Mouse (Mus musculus) embryonic stem cell, embryonic (primary cell): ENCODE results near the gene Pole.

ENCODE experiments used
- CTCF ChIA-PET, 4 experiments: fragments of 300-600 bp in 2 of 4; fragments of 350-600 bp in 2 of 4; sonication (Branson Sonifier 250); formaldehyde crosslinking; loops; one replicate each; lab custom pipeline; 2022; ENCODE audit warnings: inconsistent platforms in 2 of 4; lab: Charles Lee
- POLR2A ChIA-PET, 4 experiments: fragments of 300-600 bp in 2 of 4; fragments of 350-600 bp in 2 of 4; sonication (Branson Sonifier 250); formaldehyde crosslinking; loops; one replicate each; lab custom pipeline; 2022; ENCODE audit warnings: antibody characterized with exemption in 4 of 4, inconsistent platforms in 1 of 4; lab: Charles Lee

Pole gene

DNA sequence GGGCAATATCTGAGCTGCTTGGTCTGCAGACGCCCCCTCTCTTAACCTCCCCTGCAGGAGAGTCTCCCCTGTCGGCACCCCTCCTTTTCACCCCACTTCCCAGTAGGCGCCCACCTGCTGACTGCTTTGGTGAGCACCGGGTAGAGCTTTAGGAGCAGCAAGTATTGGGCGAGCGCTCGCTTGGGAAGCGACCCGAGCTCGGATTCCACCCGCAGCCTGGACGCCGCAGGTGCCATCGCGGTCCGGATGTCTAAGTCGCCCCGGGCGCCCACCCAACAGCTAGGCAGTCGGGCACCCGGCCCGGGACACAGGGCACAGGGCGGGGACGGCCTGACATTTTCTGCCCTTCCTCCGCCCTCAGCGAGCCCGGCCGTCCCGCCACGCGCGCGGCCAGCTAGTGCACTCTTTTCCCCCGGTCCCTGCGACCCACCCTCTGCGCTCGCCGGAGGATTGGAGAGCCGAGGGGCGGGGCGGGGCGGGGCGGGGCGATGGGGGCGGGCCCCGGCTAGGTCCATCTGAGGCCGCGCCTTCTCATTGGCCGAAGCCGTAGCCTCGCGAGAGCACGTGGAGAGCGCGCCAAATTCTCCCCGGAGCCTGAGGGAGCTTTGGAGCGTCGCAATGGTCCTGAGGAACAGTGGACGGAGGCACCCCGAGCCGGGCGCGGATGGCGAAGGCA, at the start of gene Pole, which contains the start of gene Pxmp2:
TSS of gene Pole (plus strand) at position 537 of the 676 bp plus-strand sequence.
TSS of gene Pxmp2 (minus strand) at position 417 of the 676 bp plus-strand sequence.
- ChIA-PET CTCF (interaction anchor here in 3 of 4 experiments (0.5 to 2.8 kb wide), 15 partner anchors 15 to 203 kb away, joined by 3 to 16 read pairs (median 4); partner anchors contain the start of genes Chfr (in 1 of the 3) and Pgam5 (in 1 of the 3)), POLR2A (interaction anchor here (0.5 to 6.7 kb wide), 151 partner anchors 9 to 1960 kb away, joined by 3 to 77 read pairs (median 5); partner anchors contain the start of genes Ankle2 (in 4 of the 4), Ddx51 (in 3 of the 4), Ep400 (in 3 of the 4) and Fbrsl1 (in 3 of the 4))

- POLR2A ChIA-PET = interaction anchor here in 2 of 4 experiments (1.2 to 4.7 kb wide), 7 partner anchors 8 to 160 kb away, joined by 4 to 21 read pairs (median 5); partner anchors contain the start of genes Ankle2 (in 1 of the 2), Pole (in 1 of the 2) and Pxmp2 (in 1 of the 2)
- CTCF ChIA-PET = interaction anchor here in 3 of 4 experiments (1.0 to 1.6 kb wide), 4 partner anchors 13 to 40 kb away, joined by 3 to 4 read pairs (median 3); no protein-coding TSS in a partner anchor
Measured at GRCm38 (mm10) chr5:110244091-110244490, 42.0 kb upstream of the Pole start.

- CTCF ChIA-PET = no interaction called here
- POLR2A ChIA-PET = interaction anchor here in 2 of 4 experiments (1.0 to 4.0 kb wide), 4 partner anchors 13 to 19 kb away, joined by 4 to 16 read pairs (median 12); partner anchors contain the start of genes Pole (in 1 of the 2) and Pxmp2 (in 1 of the 2)
Measured at GRCm38 (mm10) chr5:110266941-110267340, 19.2 kb upstream of the Pole start.

- POLR2A ChIA-PET = interaction anchor here (0.6 to 4.0 kb wide), 44 partner anchors 9 to 1758 kb away, joined by 3 to 77 read pairs (median 5); partner anchors contain the start of genes Pole (in 4 of the 4), Pxmp2 (in 4 of the 4), Ankle2 (in 2 of the 4) and Chfr (in 1 of the 4)
- CTCF ChIA-PET = interaction anchor here (0.5 to 1.9 kb wide), 13 partner anchors 9 to 1476 kb away, joined by 3 to 16 read pairs (median 3); partner anchors contain the start of genes Pole (in 2 of the 4) and Pxmp2 (in 2 of the 4)
Measured at GRCm38 (mm10) chr5:110269141-110270101, 16.7 kb upstream of the Pole start, which contains the start of gene Pgam5. TSS of gene Pgam5 (minus strand) at chr5:110269913.

DNA sequence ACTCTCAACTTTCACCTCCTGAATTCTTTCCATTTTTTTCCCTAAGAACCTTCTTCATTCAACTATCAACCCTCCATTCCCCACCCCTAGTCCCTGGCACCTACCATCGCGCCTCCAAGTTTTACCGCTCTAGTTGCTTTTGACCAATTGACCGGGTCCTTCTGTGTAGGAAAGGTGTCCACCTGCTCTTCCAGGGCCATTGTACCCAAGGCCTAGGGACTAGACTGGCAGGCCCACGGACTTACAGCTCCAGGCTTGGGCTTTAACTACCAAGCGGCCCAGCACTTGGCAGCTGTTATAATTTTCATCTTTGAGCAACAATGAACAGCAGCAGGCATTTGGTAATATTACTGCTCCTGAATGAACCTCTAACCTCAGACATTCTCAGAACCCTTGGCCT, 15.9 kb upstream of the Pole start:
- CTCF ChIA-PET = interaction anchor here in 2 of 4 experiments (1.2 to 1.9 kb wide), 2 partner anchors 14 to 15 kb away, joined by 4 to 16 read pairs; partner anchors contain the start of genes Pole (in 1 of the 2) and Pxmp2 (in 1 of the 2)
- POLR2A ChIA-PET = interaction anchor here in 3 of 4 experiments (0.5 to 4.0 kb wide), 12 partner anchors 9 to 474 kb away, joined by 3 to 77 read pairs (median 6); partner anchors contain the start of genes Pole (in 3 of the 3), Pxmp2 (in 3 of the 3), Ankle2 (in 2 of the 3) and Gtpbp6 (in 1 of the 3)

GRCm38 (mm10) chr5:110274147-110274546, 12.0 kb upstream of the Pole start:
- POLR2A ChIA-PET = interaction anchor here in 2 of 4 experiments (1.6 to 3.1 kb wide), 2 partner anchors 12 kb away, joined by 5 to 27 read pairs; partner anchors contain the start of genes Pole (in 2 of the 2) and Pxmp2 (in 2 of the 2)
- CTCF ChIA-PET = no interaction called here

- ChIA-PET POLR2A (interaction anchor here in 2 of 4 experiments (1.6 to 3.1 kb wide), 2 partner anchors 11 kb away, joined by 5 to 27 read pairs; partner anchors contain the start of genes Pole (in 2 of the 2) and Pxmp2 (in 2 of the 2)), CTCF (no interaction called here)
Measured at GRCm38 (mm10) chr5:110274846-110275245, 11.3 kb upstream of the Pole start.

DNA sequence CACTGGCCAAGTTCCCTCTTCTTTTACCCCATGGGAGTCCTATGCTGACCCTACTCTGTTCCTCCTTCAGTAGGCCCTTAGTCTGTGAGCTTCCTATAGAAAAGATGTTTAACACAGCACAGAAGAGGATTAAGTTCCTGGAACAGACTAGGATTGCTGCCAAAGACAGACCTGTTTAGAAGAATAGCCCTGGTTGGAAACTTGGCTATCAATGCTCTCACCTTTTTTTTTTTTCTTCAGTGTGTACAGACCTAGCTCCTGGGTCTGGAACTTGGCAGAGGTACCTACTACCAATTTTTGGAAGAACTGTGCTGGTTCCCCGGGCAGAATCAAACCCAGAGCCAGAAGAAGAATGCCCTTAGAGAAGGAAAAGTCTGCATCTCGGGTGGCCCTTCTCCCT, 9.7 kb upstream of the Pole start:
- POLR2A ChIA-PET = interaction anchor here in 1 of 4 experiments (0.7 to 2.1 kb wide), 2 partner anchors 10 to 26 kb away, joined by 3 to 10 read pairs; partner anchors contain the start of genes Pole and Pxmp2
- CTCF ChIA-PET = interaction anchor here in 1 of 4 experiments (0.6 kb wide), 1 partner anchor 8 kb away, joined by 3 read pairs; no protein-coding TSS in a partner anchor

GRCm38 (mm10) chr5:110276910-110277309, 9.2 kb upstream of the Pole start:
- ChIA-PET POLR2A (interaction anchor here in 2 of 4 experiments (0.8 to 2.1 kb wide), 3 partner anchors 9 to 109 kb away, joined by 3 to 10 read pairs (median 5); partner anchors contain the start of genes Pole (in 2 of the 2) and Pxmp2 (in 2 of the 2)), CTCF (no interaction called here)

DNA sequence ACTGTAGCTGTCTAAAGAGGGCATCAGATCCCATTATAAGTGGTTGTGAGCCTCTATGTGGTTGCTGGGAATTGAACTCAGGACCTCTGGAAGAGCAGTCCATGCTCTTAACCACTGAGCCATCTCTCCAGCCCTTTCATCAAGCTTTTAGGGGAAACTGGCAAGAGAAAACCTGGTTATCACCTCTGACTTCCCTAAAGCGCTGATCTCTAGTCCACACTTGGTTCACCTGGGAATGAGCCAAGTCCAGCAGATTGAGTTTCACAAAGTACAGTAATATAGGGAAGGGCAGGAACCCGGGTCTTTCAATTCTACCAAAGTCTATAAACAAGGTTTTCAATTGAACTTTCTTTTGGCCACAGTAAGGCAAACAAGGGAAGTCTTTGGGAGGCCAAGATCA, 4.1 kb upstream of the Pole start:
- ChIA-PET CTCF (interaction anchor here in 1 of 4 experiments (0.6 kb wide), 1 partner anchor 10 kb away, joined by 3 read pairs; no protein-coding TSS in a partner anchor), POLR2A (interaction anchor here in 1 of 4 experiments (0.7 to 6.7 kb wide), 6 partner anchors 10 to 89 kb away, joined by 3 to 56 read pairs (median 4); partner anchors contain the start of genes Ankle2 and Pgam5)

- ChIA-PET POLR2A (interaction anchor here in 3 of 4 experiments (0.7 to 6.7 kb wide), 64 partner anchors 8 to 735 kb away, joined by 3 to 77 read pairs (median 6); partner anchors contain the start of genes Ankle2 (in 2 of the 3), P2rx2 (in 2 of the 3), Pgam5 (in 2 of the 3) and Crlf2 (in 1 of the 3)), CTCF (interaction anchor here (0.5 to 2.8 kb wide), 34 partner anchors 8 to 525 kb away, joined by 3 to 16 read pairs (median 3); partner anchors contain the start of genes Ankle2 (in 1 of the 4), Ep400 (in 1 of the 4), Fbrsl1 (in 1 of the 4) and Pgam5 (in 1 of the 4))
Measured at GRCm38 (mm10) chr5:110284536-110284935, 1.6 kb upstream of the Pole start.

GRCm38 (mm10) chr5:110285156-110285555, 950 bp upstream of the Pole start:
- ChIA-PET POLR2A (interaction anchor here (0.7 to 6.7 kb wide), 118 partner anchors 8 to 819 kb away, joined by 3 to 77 read pairs (median 6); partner anchors contain the start of genes Ankle2 (in 4 of the 4), Pgam5 (in 3 of the 4), Ddx51 (in 2 of the 4) and Ep400 (in 2 of the 4)), CTCF (interaction anchor here (0.8 to 2.8 kb wide), 22 partner anchors 15 to 486 kb away, joined by 3 to 16 read pairs (median 4); partner anchors contain the start of genes Ankle2 (in 1 of the 4), Ep400 (in 1 of the 4), Fbrsl1 (in 1 of the 4) and Pgam5 (in 1 of the 4))

- POLR2A ChIA-PET = interaction anchor here (0.5 to 6.7 kb wide), 127 partner anchors 9 to 1001 kb away, joined by 3 to 77 read pairs (median 5); partner anchors contain the start of genes Ankle2 (in 3 of the 4), Fbrsl1 (in 3 of the 4), Pgam5 (in 3 of the 4) and Chfr (in 2 of the 4)
Measured at GRCm38 (mm10) chr5:110286446-110287083, 459 bp downstream of the Pole start.

GRCm38 (mm10) chr5:110287084-110287475, 974 bp downstream of the Pole start:
- ChIA-PET POLR2A (interaction anchor here (0.5 to 6.7 kb wide), 45 partner anchors 8 to 734 kb away, joined by 3 to 77 read pairs (median 7); partner anchors contain the start of genes Pgam5 (in 3 of the 4), Ankle2 (in 2 of the 4), P2rx2 (in 2 of the 4) and Chfr (in 1 of the 4)), CTCF (interaction anchor here in 1 of 4 experiments (1.4 kb wide), 1 partner anchor 34 kb away, joined by 3 read pairs; no protein-coding TSS in a partner anchor)

More at GRCm38 (mm10) chr5:110286446-110287083, 459 bp downstream of the Pole start:
- CTCF ChIA-PET = interaction anchor here in 2 of 4 experiments (0.6 to 2.8 kb wide), 9 partner anchors 14 to 151 kb away, joined by 3 to 16 read pairs (median 3); partner anchors contain the start of genes Chfr (in 1 of the 2) and Pgam5 (in 1 of the 2)

GRCm38 (mm10) chr5:110291649-110292048, 5.5 kb downstream of the Pole start:
- ChIA-PET CTCF (interaction anchor here in 1 of 4 experiments (0.6 kb wide), 1 partner anchor 10 kb away, joined by 3 read pairs; no protein-coding TSS in a partner anchor), POLR2A (interaction anchor here (0.6 to 2.3 kb wide), 15 partner anchors 10 to 163 kb away, joined by 3 to 9 read pairs (median 3); no protein-coding TSS in a partner anchor)
